Mouse (Mus musculus) layer of hippocampus, adult 2 months (tissue): ENCODE measurements around the gene Tmem42. TPM values are rescaled to one million over a fixed set of nuclear protein-coding genes. Genes with fewer than 3 reads are reported as not detected.

Experiments
- DNase-seq, 2 experiments: peaks; one replicate each; pipeline ENCODE4 v3.0.0; 2022; ENCODE audit warnings: low spot score in 2 of 2
- H3K27ac ChIP-seq: fragments of 200-600 bp; 2 replicates; pipeline ENCODE4 v1.8.1; 2022
- H3K4me3 ChIP-seq: fragments of 200-600 bp; 2 replicates; pipeline ENCODE4 v1.8.1; 2022; ENCODE audit warnings: mild to moderate bottlenecking
- CTCF ChIP-seq: fragments of 200-600 bp; conservative IDR thresholded peaks from 2 replicates; pipeline ENCODE4 v1.8.1; 2022; ENCODE audit warnings: antibody characterized with exemption, mild to moderate bottlenecking, moderate library complexity
- total RNA-seq, 2 experiments: library from RNA; stranded (reverse); gene quantifications; 2 replicates each; pipeline ENCODE4 v1.2.3; 2021

The Tmem42 gene
- total RNA-seq, 2 experiments from 2014 or later, result 24.1 to 25.1 TPM

DNA sequence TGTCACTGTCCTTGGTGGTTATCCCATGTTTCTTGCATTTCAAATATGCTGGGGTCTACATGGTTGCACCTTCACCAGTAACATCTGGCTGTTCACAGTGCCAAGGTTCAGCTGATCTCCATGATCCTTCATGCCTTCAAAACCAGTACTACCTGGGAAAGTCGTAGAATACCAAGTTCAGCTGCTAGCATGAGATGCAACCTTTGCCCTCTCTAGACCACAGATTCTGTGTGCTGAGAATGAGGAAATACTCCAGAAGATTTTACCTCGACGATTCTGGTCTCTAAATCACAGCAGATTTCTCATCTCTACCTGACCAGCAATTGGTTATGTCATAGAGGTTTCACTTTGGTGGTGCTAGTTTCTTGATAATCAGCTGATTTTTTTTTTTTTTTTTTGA, 39.0 kb downstream of the Tmem42 start:
- Histone ChIP-seq H3K27ac (no peak overlapping the region), H3K4me3 (no peak overlapping the region)
- DNase-seq, result no peak
- TF ChIP-seq CTCF, result no peak

Other genes with a start within 250 kb of the Tmem42 start
- gene Tcaim, start 215.8 kb upstream of the Tmem42 start, total RNA-seq, result 10 to 100 TPM; 20.5 to 22.1 TPM
- not detected for gene Gm35549, start 177.3 kb upstream of the Tmem42 start, total RNA-seq
- gene Zfp445, start 155.3 kb upstream of the Tmem42 start, total RNA-seq, result 100 to 1,000 TPM; 170 to 186 TPM
- gene Zkscan7, start 135.6 kb upstream of the Tmem42 start, total RNA-seq, result 1 to 10 TPM; 5.2 TPM
- 1 to 10 TPM; 7.5 to 8.3 TPM for gene Zfp105, start 98.3 kb upstream of the Tmem42 start, total RNA-seq
- 10 to 100 TPM; 21.2 to 23.6 TPM for gene 1110059G10Rik, start 70.3 kb upstream of the Tmem42 start, total RNA-seq
- gene Kif15, start 70.3 kb upstream of the Tmem42 start, total RNA-seq, result 1 to 10 TPM in 1 of 2 experiments, under 1 TPM in 1; 0.79 to 1.6 TPM
- gene Tgm4, start 13.4 kb downstream of the Tmem42 start, total RNA-seq, result 1 to 10 TPM; 2.9 to 3.7 TPM
- 10 to 100 TPM; 57.5 to 61.9 TPM for gene Zdhhc3, start 91.9 kb downstream of the Tmem42 start, total RNA-seq
- gene Exosc7, start 91.9 kb downstream of the Tmem42 start, total RNA-seq, result 10 to 100 TPM; 40.1 to 40.9 TPM
- gene Clec3b, start 129.6 kb downstream of the Tmem42 start, total RNA-seq, result 1 to 10 TPM; 2.2 to 4.3 TPM
- under 1 TPM in 1 of 2 experiments, not detected in 1; 0.08 TPM for gene Cdcp1, start 194.7 kb downstream of the Tmem42 start, total RNA-seq
- 10 to 100 TPM; 35.2 to 37.9 TPM for gene Tmem158, start 239.4 kb downstream of the Tmem42 start, total RNA-seq